Mouse (Mus musculus): ENCODE measurements around the gene Magi2. TPM values are rescaled to one million over a fixed set of nuclear protein-coding genes. Genes with fewer than 3 reads are reported as not detected.
A peak's percentile ranks its signal among the peaks of the same experiment; 100 is the strongest.
"Not testable (repeated sequence)": the region's sequence is repeated elsewhere in the genome, so short reads cannot be mapped to it uniquely, and the experiment has no call there.

Magi2 gene
- polyA plus RNA-seq, 1 experiment from 2014 or later, result 0.78 TPM

DNA sequence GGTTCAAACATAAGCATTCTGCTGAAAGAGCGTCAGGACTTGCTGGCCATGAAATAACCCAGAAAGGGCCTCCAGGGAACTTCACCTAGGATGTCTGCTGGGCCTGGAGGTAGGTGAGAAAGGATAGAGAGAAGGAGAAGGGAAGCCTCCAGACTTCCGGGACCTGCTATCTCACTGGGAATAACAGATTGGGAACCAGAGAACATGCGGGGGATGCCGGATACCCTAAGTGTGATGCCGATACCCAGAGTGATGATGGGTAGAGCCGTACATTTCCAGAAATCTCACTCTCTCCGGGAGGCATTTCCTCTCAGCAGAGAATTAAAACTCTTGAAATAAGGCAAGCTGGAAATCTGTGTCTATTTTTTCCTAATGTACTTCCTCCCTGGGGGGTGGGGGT is 1265.8 kb downstream of the Magi2 start:
- DNase-seq (ENCODE audit: low spot score), result no peak

DNA sequence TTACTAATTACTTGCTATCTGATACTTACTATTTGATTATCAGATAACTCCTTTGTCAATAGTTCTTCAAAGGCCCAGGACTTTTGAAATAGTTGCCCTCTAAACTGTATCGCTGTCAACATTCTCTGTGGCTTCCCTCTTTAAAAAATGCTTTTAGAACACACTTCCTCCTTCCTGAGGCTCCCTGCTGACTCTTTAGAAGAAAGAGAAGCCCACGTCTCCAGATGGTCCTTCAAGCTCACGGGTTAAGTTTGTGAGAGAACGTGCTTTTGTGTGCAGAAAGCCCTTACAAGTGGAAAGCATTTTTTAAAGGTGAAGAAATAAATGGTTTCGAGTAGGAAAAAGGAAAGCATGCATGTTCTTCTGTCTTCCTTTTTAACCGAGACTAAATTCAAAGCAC is 1267.2 kb downstream of the Magi2 start:
- peak; percentile 36 for DNase-seq (ENCODE audit: low spot score)

GRCm38 (mm10) chr5:20496924-20497323 is 1270.1 kb downstream of the Magi2 start:
- peak; percentile 61 for DNase-seq (ENCODE audit: low spot score)

DNA sequence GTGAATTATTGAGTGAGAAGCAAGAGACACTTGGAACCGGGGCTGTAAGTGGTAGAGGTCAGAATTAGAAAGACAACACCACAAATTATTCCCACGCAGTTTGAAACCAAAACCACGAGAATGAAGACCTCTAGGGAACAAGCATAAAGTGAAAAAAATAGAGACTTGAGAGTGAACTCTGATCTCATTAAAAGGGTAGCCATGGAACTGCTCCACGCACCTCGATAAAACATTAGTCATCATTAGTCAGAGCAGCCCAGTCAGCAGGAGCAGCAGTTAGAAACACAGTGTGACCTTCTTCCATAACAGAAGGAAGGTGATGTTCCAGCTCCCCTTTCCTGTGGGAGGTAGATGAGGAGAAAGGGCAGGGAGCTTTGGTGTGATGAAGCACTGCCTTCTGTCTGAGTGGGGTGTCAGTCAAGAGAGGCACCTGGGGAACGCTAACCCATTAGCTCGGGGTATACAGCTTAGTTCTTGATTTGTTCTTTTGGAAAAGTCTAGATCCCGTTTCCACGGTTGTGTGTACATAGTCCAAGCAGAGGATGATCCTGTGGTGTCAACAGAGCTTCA is 1272.3 kb downstream of the Magi2 start:
- DNase-seq (ENCODE audit: low spot score), result no peak

DNA sequence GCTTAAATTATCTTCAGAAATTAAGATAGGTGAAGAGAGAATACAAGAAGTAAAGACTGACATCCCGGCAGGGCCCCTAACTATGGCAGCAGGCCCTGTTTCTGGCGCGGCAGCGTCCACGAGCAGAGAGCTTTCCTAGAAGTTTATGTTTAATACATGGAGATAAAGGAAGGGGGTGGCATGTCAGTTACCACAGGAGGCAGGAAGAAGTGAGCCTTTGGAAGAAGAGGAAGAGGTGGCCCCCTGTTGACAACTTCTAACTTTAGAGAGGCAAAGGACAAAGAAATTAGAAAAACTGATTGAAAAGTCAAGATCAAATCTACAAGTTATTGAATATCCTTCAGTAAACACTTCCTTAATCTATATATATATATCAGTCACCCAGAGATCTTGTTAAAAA is 1281.8 kb downstream of the Magi2 start:
- no peak for DNase-seq (ENCODE audit: low spot score)

GRCm38 (mm10) chr5:20509606-20510005 is 1282.8 kb downstream of the Magi2 start:
- DNase-seq (ENCODE audit: low spot score), result no peak

DNA sequence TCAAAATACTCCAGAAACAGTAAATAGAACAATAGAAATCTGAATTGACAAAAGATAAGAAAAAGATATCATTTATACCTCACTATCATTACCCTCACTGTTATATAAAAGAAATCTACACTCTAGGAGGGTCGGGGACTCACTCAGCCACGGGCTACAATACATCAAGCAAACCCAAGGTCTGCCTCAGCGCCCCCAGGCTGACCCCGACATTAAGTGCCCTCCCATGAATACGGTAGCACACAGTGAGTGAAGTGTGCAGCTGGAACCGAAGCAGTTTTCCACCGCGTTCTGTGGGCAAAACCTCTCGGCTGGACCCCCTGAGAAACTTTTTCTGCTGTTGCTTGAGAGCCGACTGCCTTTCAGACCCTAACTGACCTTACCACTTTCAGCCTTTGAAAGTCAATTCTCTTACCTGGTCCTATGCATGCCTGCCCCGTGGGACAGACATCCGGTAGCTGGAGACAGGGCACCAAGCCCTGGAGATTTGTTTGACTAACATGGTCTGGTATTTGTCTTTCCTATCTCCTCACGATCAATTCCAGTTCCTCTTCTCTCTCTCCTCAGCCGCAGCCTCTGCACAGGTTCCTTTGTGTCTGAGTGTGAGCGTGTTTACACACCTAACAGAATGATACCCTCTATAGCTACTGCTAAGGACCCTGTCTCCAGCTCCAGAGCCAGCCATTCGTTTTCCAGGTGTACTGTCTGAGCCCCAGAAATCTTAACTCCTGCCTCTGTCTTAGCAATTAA is 1285.7 kb downstream of the Magi2 start:
- DNase-seq (ENCODE audit: low spot score), result no peak

DNA sequence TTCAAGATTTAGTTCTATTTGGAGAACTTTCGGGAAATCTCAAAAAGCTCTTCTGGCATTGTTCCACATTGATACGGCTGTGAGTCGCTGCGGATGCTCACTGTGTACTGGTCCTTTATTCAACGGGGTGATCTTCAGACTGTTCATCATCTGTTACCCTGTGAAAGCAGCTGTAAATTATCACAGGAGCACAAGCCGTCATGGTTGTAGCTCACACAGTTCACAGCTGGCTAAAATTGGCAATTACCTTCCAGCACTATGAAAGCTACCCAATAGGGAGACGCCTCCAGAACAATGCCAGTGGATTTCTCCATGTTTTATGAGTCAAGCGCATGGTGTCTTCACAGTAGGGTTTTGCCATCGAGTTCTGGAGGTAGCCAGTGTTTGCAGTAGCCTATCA is 1294.8 kb downstream of the Magi2 start:
- no peak for DNase-seq (ENCODE audit: low spot score)

- no peak for DNase-seq (ENCODE audit: low spot score)
These were observed 1295.2 kb downstream of the Magi2 start for GRCm38 (mm10) chr5:20522047-20522446.

DNA sequence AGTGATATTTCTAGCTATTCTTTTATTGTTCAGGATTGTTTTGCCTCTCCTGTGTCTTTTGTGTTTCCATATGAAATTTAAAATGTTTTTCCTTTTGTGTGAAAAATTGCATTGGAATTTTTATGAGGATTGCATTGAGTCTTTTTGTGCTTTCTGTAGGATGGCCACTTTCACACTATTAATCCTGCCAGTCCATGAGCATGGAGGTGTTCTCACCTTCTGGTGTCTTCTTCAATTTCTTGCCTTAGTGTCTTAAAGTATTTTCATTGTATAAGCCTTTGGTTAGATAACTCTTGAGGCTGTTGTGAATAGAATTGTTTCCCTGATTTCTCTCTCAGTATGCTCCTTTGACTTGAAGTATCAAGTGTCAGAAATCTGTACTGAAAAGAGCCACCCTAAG is 1296.9 kb downstream of the Magi2 start:
- no peak for DNase-seq (ENCODE audit: low spot score)

DNA sequence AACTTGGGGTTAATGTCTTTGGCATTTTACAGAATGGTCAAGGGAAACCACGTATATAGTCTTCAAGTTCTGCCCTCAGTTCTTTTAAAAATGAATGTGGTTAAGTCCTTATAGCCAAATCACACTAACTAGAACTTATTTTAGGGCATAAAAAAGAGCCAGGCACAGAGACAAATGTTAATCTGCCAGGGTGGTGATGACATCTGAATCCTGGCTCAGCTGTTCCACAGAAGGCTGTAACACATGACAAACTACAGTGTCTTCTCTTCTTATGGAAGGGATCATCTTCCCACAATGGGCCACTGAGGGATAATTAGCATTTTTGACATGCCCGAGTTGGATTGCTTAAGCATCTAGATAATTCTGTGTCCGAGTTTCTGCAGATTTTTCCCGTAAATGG is 1299.8 kb downstream of the Magi2 start:
- DNase-seq (ENCODE audit: low spot score), result not testable (repeated sequence)

GRCm38 (mm10) chr5:20536544-20536943 is 1309.7 kb downstream of the Magi2 start:
- DNase-seq (ENCODE audit: low spot score), result no peak

GRCm38 (mm10) chr5:20537369-20538022 is 1310.7 kb downstream of the Magi2 start:
- no peak for DNase-seq (ENCODE audit: low spot score)

DNA sequence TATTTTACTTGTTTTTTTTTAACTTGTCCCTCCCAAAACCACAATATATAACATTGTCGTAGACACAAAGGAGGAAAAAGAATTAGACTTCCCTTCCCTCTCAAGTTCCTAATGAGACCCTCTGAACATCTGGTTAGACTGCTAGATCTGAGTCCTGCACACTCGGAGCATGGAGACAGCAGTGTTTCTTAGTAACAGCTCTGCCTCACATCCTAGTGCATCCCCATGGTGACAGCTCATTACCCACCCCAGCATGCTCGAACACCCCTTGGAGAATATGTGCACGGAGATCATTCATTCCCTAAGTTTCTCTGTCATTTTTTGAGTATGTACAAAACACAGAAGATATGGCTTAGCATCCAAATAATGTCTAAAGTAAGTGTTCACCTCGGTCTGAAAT is 1317.5 kb downstream of the Magi2 start:
- no peak for DNase-seq (ENCODE audit: low spot score)

GRCm38 (mm10) chr5:20559378-20559777 is 1332.5 kb downstream of the Magi2 start:
- DNase-seq (ENCODE audit: low spot score), result no peak

DNA sequence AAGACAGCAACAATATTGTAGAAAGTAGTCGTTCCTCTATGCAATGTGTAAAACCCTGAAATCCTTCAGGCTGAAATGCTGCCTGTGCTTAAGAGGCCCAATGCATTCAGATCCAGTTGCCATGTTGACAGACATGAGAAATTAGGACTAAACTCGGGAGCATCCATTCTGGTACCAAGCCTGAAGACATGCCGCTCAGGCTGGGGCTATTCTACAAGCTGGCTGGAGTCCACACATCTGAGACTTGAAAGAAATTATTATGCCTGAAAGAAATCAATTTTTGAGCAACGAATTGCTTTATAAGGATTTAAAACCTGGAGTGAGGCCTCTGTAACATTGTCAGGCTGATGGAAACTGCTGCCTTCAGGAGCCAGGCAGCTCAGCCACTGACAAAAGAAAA is 1333.0 kb downstream of the Magi2 start:
- DNase-seq (ENCODE audit: low spot score), result no peak

GRCm38 (mm10) chr5:20568421-20568820 is 1341.6 kb downstream of the Magi2 start:
- DNase-seq (ENCODE audit: low spot score), result no peak

GRCm38 (mm10) chr5:20568966-20569365 is 1342.1 kb downstream of the Magi2 start:
- DNase-seq (ENCODE audit: low spot score), result no peak

GRCm38 (mm10) chr5:20574816-20575215 is 1348.0 kb downstream of the Magi2 start:
- no peak for DNase-seq (ENCODE audit: low spot score)

- DNase-seq (ENCODE audit: low spot score), result no peak
These were observed 1349.0 kb downstream of the Magi2 start for GRCm38 (mm10) chr5:20575798-20576197.

DNA sequence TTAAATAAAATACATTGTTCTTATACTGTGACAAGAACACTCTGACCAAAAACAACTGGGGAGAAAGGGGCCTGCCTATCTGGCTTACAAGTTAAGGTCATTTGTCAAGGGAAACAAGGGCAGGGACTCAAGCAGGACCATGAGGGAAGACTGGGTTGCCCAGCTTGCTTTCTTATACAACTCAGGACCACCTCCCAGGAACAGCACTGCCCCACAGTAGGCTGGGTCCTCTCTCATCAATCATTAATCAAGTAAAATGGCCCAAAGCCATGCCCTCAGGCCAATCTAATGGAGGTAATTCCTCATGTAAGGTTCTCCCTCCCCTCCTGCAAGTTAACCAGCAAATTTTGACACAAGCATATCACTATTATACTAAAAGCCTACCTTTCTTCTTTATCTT is 1349.4 kb downstream of the Magi2 start:
- no peak for DNase-seq (ENCODE audit: low spot score)

- no peak for DNase-seq (ENCODE audit: low spot score)
These were observed 1351.8 kb downstream of the Magi2 start for GRCm38 (mm10) chr5:20578666-20579065.

- no peak for DNase-seq (ENCODE audit: low spot score)
These were observed 1353.8 kb downstream of the Magi2 start for GRCm38 (mm10) chr5:20580619-20581018.

Measured in thymus, postnatal 0 days (tissue).